Mouse (Mus musculus): ENCODE measurements at regions not wholly inside any gene's neighbourhood (a gene's known extent, or its start where the extent isn't known, plus 50 kb on each side); places are given as distances from the start of the nearest gene placed in this dataset.
"Not testable (repeated sequence)": the region's sequence is repeated elsewhere in the genome, so short reads cannot be mapped to it uniquely, and the experiment has no call there.

DNA sequence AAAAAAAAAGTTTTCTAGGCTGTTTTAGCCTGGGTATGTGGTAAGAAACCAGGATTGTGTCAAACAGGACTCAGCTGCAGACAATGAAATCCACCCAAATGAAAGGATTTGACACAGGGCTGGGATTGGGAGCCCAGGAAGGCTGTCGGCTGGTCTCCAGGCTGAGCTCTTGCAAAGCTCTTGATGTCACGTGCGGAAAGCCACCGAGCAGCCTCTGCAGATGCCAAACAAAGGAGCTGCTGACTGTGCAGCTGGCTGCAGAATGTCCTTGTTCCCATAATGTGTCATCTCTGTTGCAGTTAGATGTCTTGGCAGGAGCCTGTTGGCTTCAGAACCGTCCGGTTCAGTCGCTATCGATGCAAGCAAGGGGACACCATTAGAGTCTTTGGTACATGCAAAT lies 56.1 kb downstream of the Bbs10 start:
- no peak for ATAC-seq (replicated peaks; ENCODE audit: insufficient number of reproducible peaks, low FRiP score, low TSS enrichment, poor library complexity, severe bottlenecking)

DNA sequence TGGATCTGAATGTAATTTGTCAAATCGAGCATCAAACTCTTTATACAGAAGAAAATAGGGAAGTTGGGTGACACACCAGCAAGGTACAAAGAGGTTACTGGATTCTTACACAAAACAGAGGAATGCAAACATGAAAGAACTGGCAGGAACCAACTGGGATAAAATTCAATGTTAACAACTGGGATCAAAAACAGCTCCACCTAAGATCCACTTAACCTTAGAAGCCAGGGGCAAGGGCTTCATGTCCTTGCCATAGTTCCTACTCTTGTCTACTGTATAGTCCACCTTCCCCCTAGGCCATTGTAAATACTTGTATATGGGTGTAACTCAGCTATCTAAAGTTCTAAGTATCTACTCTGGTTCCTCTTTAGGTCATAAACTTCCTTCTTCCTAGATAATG lies 59.9 kb downstream of the Bbs10 start:
- ATAC-seq (replicated peaks; ENCODE audit: insufficient number of reproducible peaks, low FRiP score, low TSS enrichment, poor library complexity, severe bottlenecking) = not testable (repeated sequence)

- no peak for ATAC-seq (replicated peaks; ENCODE audit: insufficient number of reproducible peaks, low FRiP score, low TSS enrichment, poor library complexity, severe bottlenecking)
Observed at GRCm38 (mm10) chr10:111361749-111362435, 63.4 kb downstream of the Bbs10 start.

DNA sequence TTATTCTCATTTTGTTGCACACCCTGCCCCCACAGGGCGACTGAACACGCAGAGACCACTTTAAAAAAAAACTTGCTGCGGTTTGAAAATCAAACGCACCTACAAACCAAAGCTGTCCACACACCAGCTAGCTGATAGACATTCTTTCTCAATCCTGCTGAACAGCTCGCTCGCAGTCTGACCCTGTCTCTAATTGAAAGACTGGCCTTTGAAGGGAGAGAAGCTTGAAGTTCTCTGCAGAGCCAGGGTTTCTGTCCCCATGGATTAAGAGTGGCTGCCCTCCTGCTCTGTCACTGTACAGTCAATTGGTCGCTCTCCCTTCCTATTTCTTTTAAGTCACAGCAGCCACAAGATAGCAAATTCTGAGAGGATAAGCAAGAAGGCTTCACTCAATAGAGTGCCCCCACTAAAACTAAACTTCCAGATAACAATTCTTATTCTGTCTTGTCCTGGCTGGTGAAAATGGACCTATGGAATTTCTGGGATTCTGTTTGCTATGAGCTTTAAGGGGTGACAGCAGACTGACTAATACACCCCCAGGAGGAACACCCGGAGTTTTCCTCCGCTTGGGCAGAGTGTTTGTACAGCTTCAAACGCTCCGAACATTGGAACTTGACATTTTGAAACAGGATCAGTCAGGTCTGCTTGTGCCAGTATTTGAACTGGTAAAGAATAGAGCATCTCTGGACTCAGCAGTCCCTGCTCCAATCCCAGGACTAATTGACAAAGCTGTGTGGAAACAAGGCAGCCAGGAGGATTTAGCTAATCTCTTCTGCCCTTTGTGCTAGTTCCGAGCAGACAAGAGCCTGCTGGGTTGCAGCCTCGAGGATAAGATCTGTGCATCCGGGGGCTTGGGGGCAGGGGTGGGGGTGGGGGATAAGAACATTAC lies 65.5 kb downstream of the Bbs10 start:
- ATAC-seq (replicated peaks; ENCODE audit: insufficient number of reproducible peaks, low FRiP score, low TSS enrichment, poor library complexity, severe bottlenecking) = no peak

DNA sequence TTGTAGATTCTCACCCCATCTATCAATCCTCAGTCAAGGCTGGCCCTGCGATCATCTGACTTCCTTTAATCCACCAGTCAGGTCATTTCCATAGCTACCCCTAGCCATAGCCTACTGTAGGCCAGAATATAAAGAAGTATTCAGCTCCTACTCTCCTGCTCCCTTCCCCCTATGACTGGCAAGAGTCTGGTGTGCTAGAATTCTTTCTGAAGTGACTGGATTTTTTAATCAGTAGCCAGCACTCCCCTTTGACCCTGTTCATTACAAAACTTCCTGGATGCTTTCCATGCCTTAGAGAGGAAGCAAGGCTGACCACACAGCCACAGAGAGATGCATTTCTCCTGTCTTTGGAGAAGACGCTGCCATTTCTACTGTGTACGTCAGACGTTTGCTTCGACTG lies 66.5 kb downstream of the Bbs10 start:
- ATAC-seq (replicated peaks; ENCODE audit: insufficient number of reproducible peaks, low FRiP score, low TSS enrichment, poor library complexity, severe bottlenecking) = peak; percentile 34; the same call in 1 of the 2 replicates

- ATAC-seq (replicated peaks; ENCODE audit: insufficient number of reproducible peaks, low FRiP score, low TSS enrichment, poor library complexity, severe bottlenecking) = not testable (repeated sequence)
Observed at GRCm38 (mm10) chr10:111369046-111369445, 70.6 kb downstream of the Bbs10 start.

- ATAC-seq (replicated peaks; ENCODE audit: insufficient number of reproducible peaks, low FRiP score, low TSS enrichment, poor library complexity, severe bottlenecking) = no peak
Observed at GRCm38 (mm10) chr10:111378047-111378618, 79.7 kb downstream of the Bbs10 start.

GRCm38 (mm10) chr10:111381689-111382088 lies 83.2 kb downstream of the Bbs10 start:
- no peak for ATAC-seq (replicated peaks; ENCODE audit: insufficient number of reproducible peaks, low FRiP score, low TSS enrichment, poor library complexity, severe bottlenecking)

DNA sequence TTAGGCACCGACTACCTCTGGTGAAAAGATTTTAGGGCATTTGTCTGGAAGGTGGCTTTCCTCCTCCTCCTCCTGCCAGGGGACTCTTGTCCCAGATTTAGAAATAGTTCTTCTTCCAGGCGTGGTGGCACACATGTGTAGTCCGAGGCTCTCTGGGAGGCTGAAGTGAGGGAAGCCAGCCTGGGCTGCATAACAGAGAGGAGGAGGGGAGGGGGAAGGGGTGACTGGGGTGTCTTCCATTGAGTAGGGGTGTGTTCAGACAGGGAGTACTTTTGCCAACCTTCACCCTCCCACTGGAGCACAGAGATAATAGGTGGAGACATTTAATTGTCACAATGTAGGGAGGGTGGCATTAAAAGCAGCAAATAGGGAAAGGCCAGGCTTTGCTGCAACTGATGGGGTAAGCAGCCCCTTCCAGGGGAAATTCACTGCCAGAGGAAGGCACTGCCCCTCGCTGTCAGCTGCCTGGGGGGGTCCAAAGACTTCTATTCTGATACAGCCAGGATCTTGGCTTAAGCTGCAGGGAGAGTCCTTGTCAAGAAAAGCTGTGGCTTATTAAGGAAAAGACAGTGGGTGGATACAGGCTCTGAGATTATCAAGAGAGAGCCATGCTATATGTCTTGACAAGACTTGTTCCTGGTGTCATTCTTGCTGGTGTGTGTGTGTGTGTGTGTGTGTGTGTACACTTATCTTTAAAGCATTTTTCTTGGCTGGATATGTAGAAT lies 83.9 kb downstream of the Bbs10 start:
- ATAC-seq (replicated peaks; ENCODE audit: insufficient number of reproducible peaks, low FRiP score, low TSS enrichment, poor library complexity, severe bottlenecking) = no peak

DNA sequence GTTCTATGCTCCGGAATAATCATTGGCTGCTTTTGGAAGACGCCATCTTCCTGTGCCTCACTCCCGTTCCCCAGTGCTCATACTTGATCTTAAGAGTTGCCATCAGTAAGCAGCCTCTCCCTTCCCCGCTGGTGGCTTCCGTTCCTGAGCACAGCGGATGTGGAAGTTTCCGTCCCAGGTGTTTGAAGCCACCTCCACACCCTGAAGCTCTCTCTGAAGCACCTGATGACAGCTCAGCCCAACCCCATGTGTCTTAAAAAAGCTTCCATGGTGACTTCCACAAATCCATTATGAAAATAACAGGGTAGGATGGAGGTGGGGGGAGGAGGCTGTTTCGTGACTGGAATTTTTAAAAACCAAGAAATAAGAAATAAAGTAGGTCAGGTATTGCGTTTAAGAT lies 87.1 kb downstream of the Bbs10 start:
- no peak for ATAC-seq (replicated peaks; ENCODE audit: insufficient number of reproducible peaks, low FRiP score, low TSS enrichment, poor library complexity, severe bottlenecking)

DNA sequence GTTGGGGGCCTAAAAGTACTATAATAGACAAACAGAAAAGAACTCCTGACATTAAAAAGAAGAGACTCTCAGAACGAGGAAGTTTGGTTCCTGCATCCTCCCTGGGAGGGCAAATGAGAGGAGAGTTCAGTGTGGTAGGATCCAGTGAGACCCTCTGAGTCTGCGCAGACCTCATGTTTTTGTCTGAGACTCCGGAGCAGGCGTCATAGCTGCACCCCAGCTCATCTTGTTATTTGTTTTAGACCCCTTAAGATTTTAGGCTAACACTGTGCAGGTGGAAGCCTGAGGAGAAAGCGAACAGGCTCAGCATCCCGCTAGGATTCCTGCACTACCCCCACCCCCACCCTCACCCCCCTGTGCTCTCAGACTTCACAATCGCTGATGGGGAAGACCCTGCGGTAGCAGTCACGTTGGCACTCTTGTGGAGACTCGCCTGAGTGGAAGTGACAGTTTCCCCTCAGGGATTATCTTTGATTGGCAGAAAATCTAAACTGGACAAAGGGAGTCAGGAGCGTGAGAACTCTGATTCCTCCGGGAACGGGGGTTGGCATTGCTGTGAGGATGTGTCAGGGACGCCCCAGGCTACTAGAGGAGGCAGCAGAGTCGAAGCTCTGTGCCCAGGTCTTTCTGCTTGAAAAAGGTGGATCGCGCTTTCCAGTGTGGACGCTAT lies 85.0 kb upstream of the Nap1l1 start:
- no peak for ATAC-seq (replicated peaks; ENCODE audit: insufficient number of reproducible peaks, low FRiP score, low TSS enrichment, poor library complexity, severe bottlenecking)

GRCm38 (mm10) chr10:111388545-111389320 lies 84.3 kb upstream of the Nap1l1 start:
- ATAC-seq (replicated peaks; ENCODE audit: insufficient number of reproducible peaks, low FRiP score, low TSS enrichment, poor library complexity, severe bottlenecking) = no peak

GRCm38 (mm10) chr10:111389890-111390289 lies 83.1 kb upstream of the Nap1l1 start:
- peak; percentile 42; the same call in 1 of the 2 replicates for ATAC-seq (replicated peaks; ENCODE audit: insufficient number of reproducible peaks, low FRiP score, low TSS enrichment, poor library complexity, severe bottlenecking)

DNA sequence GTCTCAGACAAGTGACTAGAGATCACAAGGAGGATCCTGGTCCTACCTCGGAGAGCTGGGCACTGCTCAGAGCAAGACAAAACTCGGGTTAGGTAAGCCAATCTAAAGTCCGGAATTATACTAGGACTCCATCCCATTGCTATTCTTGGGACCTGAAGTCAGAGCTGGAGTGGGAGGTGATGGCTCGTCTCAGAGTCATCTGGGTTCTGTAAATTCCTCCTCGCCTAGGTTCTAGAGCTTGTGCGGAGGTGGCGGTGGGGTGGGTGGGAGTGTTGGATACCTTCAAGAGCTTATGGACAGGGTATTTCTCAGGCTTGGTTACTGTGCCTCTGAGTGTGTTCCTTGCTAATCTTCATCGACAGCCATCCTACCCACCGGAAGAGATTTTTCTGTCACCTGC lies 78.6 kb upstream of the Nap1l1 start:
- ATAC-seq (replicated peaks; ENCODE audit: insufficient number of reproducible peaks, low FRiP score, low TSS enrichment, poor library complexity, severe bottlenecking) = no peak

DNA sequence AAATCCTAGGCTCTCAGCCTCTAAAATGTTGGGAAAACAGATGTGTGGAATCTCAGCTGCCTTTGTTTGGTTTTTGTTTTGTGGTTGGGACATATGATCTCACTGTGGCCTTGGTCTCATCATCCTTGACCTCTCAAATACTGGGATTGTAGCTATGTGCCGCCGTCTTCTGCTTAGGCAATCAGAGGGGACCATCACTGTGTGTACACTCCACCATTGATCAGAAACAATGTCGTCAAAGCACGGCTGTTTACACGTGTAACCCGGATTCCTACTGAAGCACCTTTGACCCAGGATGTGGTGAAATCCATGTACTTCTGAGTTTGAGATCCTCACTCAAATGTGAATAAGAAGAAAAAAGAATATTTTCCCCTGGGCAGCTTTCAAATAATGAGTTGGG lies 68.0 kb upstream of the Nap1l1 start:
- no peak for ATAC-seq (replicated peaks; ENCODE audit: insufficient number of reproducible peaks, low FRiP score, low TSS enrichment, poor library complexity, severe bottlenecking)

- ATAC-seq (replicated peaks; ENCODE audit: insufficient number of reproducible peaks, low FRiP score, low TSS enrichment, poor library complexity, severe bottlenecking) = no peak
Observed at GRCm38 (mm10) chr10:111408887-111409286, 64.1 kb upstream of the Nap1l1 start.

DNA sequence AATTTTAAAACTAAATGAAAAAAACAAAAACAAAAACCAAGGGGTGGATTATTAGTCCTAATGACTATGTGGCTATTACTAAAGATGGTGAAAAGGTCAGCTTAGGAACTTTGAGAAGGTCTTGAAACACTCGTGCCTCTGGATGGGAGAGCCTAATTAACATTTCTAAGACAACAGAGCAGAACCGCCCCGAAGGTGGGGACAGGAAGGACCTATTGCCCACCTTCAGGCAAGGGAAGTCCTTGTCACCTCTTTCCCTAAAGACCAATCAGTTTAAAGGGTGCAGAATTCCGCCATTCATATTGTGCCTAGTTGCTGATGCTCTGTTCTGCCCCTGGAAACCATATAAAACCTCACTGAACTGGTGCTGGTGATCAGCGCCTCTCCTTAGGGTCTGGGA lies 63.5 kb upstream of the Nap1l1 start:
- no peak for ATAC-seq (replicated peaks; ENCODE audit: insufficient number of reproducible peaks, low FRiP score, low TSS enrichment, poor library complexity, severe bottlenecking)

DNA sequence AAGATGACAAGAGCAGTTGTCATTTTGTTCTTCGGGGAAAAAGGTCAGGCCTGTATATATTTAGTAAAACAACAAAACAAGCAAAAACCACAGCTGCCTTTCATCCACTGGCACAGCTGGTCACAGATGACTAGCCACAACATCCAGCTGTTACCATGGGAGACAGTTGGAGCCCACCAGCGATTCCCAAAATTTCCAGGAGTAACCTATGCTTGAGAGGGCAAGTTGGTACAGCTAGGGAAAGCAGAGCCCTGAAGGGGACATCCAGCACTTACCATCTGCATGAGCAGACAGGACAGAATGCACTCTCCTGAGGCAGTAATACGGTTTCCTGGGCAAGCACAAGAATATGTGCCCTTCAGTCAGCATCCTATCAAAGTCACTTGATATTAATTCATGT lies 62.9 kb upstream of the Nap1l1 start:
- ATAC-seq (replicated peaks; ENCODE audit: insufficient number of reproducible peaks, low FRiP score, low TSS enrichment, poor library complexity, severe bottlenecking) = no peak

Data from monocyte, adult 5-6 weeks (primary cell).